Mouse (Mus musculus) midbrain, postnatal 0 days (tissue): ENCODE measurements around the gene Acsm5. TPM values are rescaled to one million over a fixed set of nuclear protein-coding genes. Genes with fewer than 3 reads are reported as not detected.

Experiments used
- ATAC-seq: fragments of 200-750 bp; cut with Nextera tagmentation; 2 replicates; pipeline ENCODE4 v1.8.0; 2017; ENCODE audit warnings: moderate number of reproducible peaks, mild to moderate bottlenecking, moderate TSS enrichment, moderate library complexity; ENCODE audit not compliant: low FRiP score
- DNase-seq: peaks from one replicate; pipeline ENCODE4 v3.0.0-alpha.2; 2015; ENCODE audit warnings: low spot score
- H3K27ac ChIP-seq: fragments of 300-500 bp; sonication (generic); 2 replicates; pipeline ENCODE4 v1.5.1; 2014; ENCODE audit warnings: low read depth, mild to moderate bottlenecking, low read length, mixed read lengths
- H3K27me3 ChIP-seq: fragments of 300-500 bp; sonication (generic); 2 replicates; pipeline ENCODE4 v1.6.1; 2014; ENCODE audit warnings: low read length, control low read depth, mixed read lengths; ENCODE audit not compliant: insufficient read depth
- H3K36me3 ChIP-seq: fragments of 300-500 bp; sonication (generic); 2 replicates; pipeline ENCODE4 v1.6.1; 2014; ENCODE audit warnings: low read length, control low read depth, mixed read lengths; ENCODE audit not compliant: insufficient read depth
- H3K4me1 ChIP-seq: fragments of 300-500 bp; sonication (generic); 2 replicates; pipeline ENCODE4 v1.6.1; 2014; ENCODE audit warnings: mild to moderate bottlenecking, control low read depth, antibody characterized with exemption, low read length, mixed read lengths; ENCODE audit not compliant: insufficient read depth
- H3K4me2 ChIP-seq: fragments of 300-500 bp; sonication (generic); 2 replicates; pipeline ENCODE4 v1.6.1; 2014; ENCODE audit warnings: low read depth, mild to moderate bottlenecking, low read length, mixed read lengths; ENCODE audit not compliant: poor library complexity, severe bottlenecking
- H3K4me3 ChIP-seq: fragments of 300-500 bp; sonication (generic); 2 replicates; pipeline ENCODE4 v1.5.1; 2014; ENCODE audit warnings: low read depth, mild to moderate bottlenecking, low read length, moderate library complexity
- H3K9ac ChIP-seq: fragments of 300-500 bp; sonication (generic); replicated peaks from 2 replicates; pipeline ENCODE4 v1.6.1; 2014; ENCODE audit warnings: mild to moderate bottlenecking, low read length, moderate library complexity, mixed read lengths; ENCODE audit not compliant: poor library complexity, severe bottlenecking
- H3K9me3 ChIP-seq: fragments of 300-500 bp; sonication (generic); 2 replicates; pipeline ENCODE4 v1.6.1; 2016; ENCODE audit warnings: low read length, control low read depth
- CTCF ChIP-seq: IDR thresholded peaks from 2 replicates; pipeline ENCODE4 v1.5.1; 2016; ENCODE audit warnings: antibody characterized with exemption, mild to moderate bottlenecking
- WGBS: fragments of 180-500 bp; shearing (Covaris S2); extraction: QIAGEN DNeasy Blood & Tissue Kit; methylation state at CpG from one replicate; pipeline ENCODE4 v1.1.7; 2014; 5-methylcytosine and 5-hydroxymethylcytosine counted together
- polyA plus RNA-seq: library from polyadenylated mRNA; unstranded; fragments of >200 nt; fragmentation: Nextera tagmentation; extraction: Ambion mirVana; gene quantifications from 2 replicates; pipeline ENCODE4 v1.2.1, GENCODE M21; 2015
- total RNA-seq: library from RNA; depleted of rRNA; stranded (reverse); fragments of >200 nt; gene quantifications from 2 replicates; pipeline ENCODE4 v1.2.3, GENCODE M21; 2014

Gene Acsm5
- total and polyA plus RNA-seq, 2 experiments from 2014 or later, result 0.19 to 0.66 TPM

GRCm38 (mm10) chr7:119532924-119533323 is 13.7 kb downstream of the Acsm5 start:
- Histone ChIP-seq H3K27me3 (no peaks in the 10 kb centered on the region), H3K4me2 (no peak overlapping the region)

GRCm38 (mm10) chr7:119534389-119534788 is 15.1 kb downstream of the Acsm5 start:
- WGBS, result 90% methylated on average over 2 of the region's 2 CpGs
- no peaks in the 10 kb centered on the region for H3K27me3 ChIP-seq
- no peak overlapping the region for H3K4me2 ChIP-seq
- H3K9ac ChIP-seq, result no peak overlapping the region
- no peak for DNase-seq
- no peak for TF ChIP-seq CTCF
- H3K4me3 ChIP-seq, result no peak overlapping the region
- no peaks in the 10 kb centered on the region for H3K4me1 ChIP-seq
- H3K27ac ChIP-seq, result no peak overlapping the region
- no peak for ATAC-seq
- H3K36me3 ChIP-seq, result no peaks in the 10 kb centered on the region
- H3K9me3 ChIP-seq, result no peaks in the 10 kb centered on the region

More at GRCm38 (mm10) chr7:119532924-119533323, 13.7 kb downstream of the Acsm5 start:
- Histone ChIP-seq H3K9ac (no peak overlapping the region), H3K4me1 (no peaks in the 10 kb centered on the region), H3K27ac (no peak overlapping the region), H3K36me3 (no peaks in the 10 kb centered on the region), H3K9me3 (no peaks in the 10 kb centered on the region), H3K4me3 (no peak overlapping the region)
- ATAC-seq (no peak), DNase-seq (no peak)
- 61% methylated on average over 1 of the region's 1 CpGs for WGBS
- no peak for TF ChIP-seq CTCF

- Histone ChIP-seq H3K27me3 (no peaks in the 10 kb centered on the region), H3K4me3 (no peak overlapping the region), H3K27ac (no peak overlapping the region), H3K4me1 (no peaks in the 10 kb centered on the region), H3K9me3 (no peaks in the 10 kb centered on the region), H3K4me2 (no peak overlapping the region), H3K9ac (no peak overlapping the region), H3K36me3 (no peaks in the 10 kb centered on the region)
- DNase-seq (no peak), ATAC-seq (no peak)
- TF ChIP-seq CTCF, result no peak
- 83% methylated on average over 2 of the region's 2 CpGs for WGBS
These were observed 23.2 kb downstream of the Acsm5 start for GRCm38 (mm10) chr7:119542445-119542844.

- Histone ChIP-seq H3K36me3 (no peaks in the 10 kb centered on the region), H3K9ac (no peak overlapping the region), H3K4me2 (no peak overlapping the region), H3K27me3 (no peaks in the 10 kb centered on the region), H3K27ac (no peak overlapping the region), H3K4me3 (no peak overlapping the region), H3K4me1 (no peaks in the 10 kb centered on the region), H3K9me3 (no peaks in the 10 kb centered on the region)
- no peak for TF ChIP-seq CTCF
- DNase-seq, result no peak
- no peak for ATAC-seq
These were observed 26.3 kb downstream of the Acsm5 start for GRCm38 (mm10) chr7:119545572-119545971.

- no peak for TF ChIP-seq CTCF
- WGBS, result 87% methylated on average over 3 of the region's 3 CpGs
These were observed 31.4 kb downstream of the Acsm5 start for GRCm38 (mm10) chr7:119550471-119551222.

GRCm38 (mm10) chr7:119554040-119554439 is 34.8 kb downstream of the Acsm5 start, which contains the start of gene Acsm2:
Gene Acsm2, plus strand, starts transcription at chr7:119554340.
- DNase-seq (no peak), ATAC-seq (no peak)
- TF ChIP-seq CTCF, result no peak
- WGBS, result 87% methylated on average over 1 of the region's 1 CpGs
- no peaks in the 10 kb centered on the region for H3K27me3 ChIP-seq
- no peaks in the 10 kb centered on the region for H3K36me3 ChIP-seq
- H3K4me1 ChIP-seq, result no peaks in the 10 kb centered on the region
- no peak within 1 kb of the TSS for H3K27ac ChIP-seq
- no peaks in the 10 kb centered on the region for H3K9me3 ChIP-seq
- no peak within 1 kb of the TSS for H3K9ac ChIP-seq
- no peak within 1 kb of the TSS for H3K4me2 ChIP-seq
- no peak within 1 kb of the TSS for H3K4me3 ChIP-seq

More at GRCm38 (mm10) chr7:119550471-119551222, 31.4 kb downstream of the Acsm5 start:
- DNase-seq, result no peak
- H3K4me3 ChIP-seq, result no peak overlapping the region
- H3K27me3 ChIP-seq, result no peaks in the 10 kb centered on the region
- no peak overlapping the region for H3K9ac ChIP-seq
- H3K27ac ChIP-seq, result no peak overlapping the region
- no peak overlapping the region for H3K4me2 ChIP-seq
- ATAC-seq, result no peak
- H3K9me3 ChIP-seq, result no peaks in the 10 kb centered on the region
- H3K36me3 ChIP-seq, result no peaks in the 10 kb centered on the region
- H3K4me1 ChIP-seq, result no peaks in the 10 kb centered on the region
